Mouse (Mus musculus): Measurements from ENCODE around the gene Tnfrsf11a. TPM values are rescaled to one million over a fixed set of nuclear protein-coding genes. Genes with fewer than 3 reads are reported as not detected.
"Not testable (repeated sequence)": the region's sequence is repeated elsewhere in the genome, so short reads cannot be mapped to it uniquely, and the experiment has no call there.

Gene Tnfrsf11a
- polyA plus RNA-seq, 1 experiment from 2014 or later: 0.30 TPM

GRCm38 (mm10) chr1:105794670-105795069, 14.2 kb downstream of the Tnfrsf11a start:
- H3K9me3 ChIP-seq (replicated peaks): no peaks in the 10 kb centered on the region
- ATAC-seq (ENCODE audit: low FRiP score): no peak
- H3K9ac ChIP-seq: no peak overlapping the region
- H3K4me1 ChIP-seq: no peaks in the 10 kb centered on the region
- no peak overlapping the region for H3K4me2 ChIP-seq (replicated peaks)
- H3K27ac ChIP-seq: no peak overlapping the region
- H3K27me3 ChIP-seq: no peaks in the 10 kb centered on the region
- H3K36me3 ChIP-seq: no peaks in the 10 kb centered on the region
- 84% methylated on average over 6 of the region's 6 CpGs for WGBS
- H3K4me3 ChIP-seq: no peak overlapping the region

GRCm38 (mm10) chr1:105795705-105796104, 15.2 kb downstream of the Tnfrsf11a start:
- no peak for ATAC-seq (ENCODE audit: low FRiP score)
- no peak overlapping the region for H3K9ac ChIP-seq
- 93% methylated on average over 4 of the region's 4 CpGs for WGBS
- no peaks in the 10 kb centered on the region for H3K36me3 ChIP-seq
- H3K4me2 ChIP-seq (replicated peaks): no peak overlapping the region
- no peaks in the 10 kb centered on the region for H3K27me3 ChIP-seq
- no peak overlapping the region for H3K27ac ChIP-seq
- H3K4me1 ChIP-seq: no peaks in the 10 kb centered on the region
- H3K9me3 ChIP-seq (replicated peaks): no peaks in the 10 kb centered on the region
- no peak overlapping the region for H3K4me3 ChIP-seq

DNA sequence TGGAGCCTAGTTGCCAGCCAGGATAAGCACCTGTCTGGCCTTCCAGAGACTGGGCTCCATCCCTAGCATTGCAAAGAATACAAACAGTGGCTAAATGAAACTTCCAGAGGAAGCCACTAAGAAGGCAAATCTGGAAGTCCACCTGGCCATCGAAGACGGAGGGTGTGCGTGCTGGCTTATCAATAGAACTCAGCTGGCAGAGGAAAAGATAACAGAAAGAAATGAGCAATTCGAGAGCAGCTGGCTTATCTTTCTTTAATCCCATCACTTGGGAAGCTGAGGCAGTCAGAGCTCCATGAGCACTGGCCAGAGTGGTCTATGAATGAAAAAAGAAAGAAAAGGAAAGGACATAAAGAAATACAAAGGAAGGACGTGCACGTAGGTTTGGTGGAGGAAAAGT, 20.1 kb downstream of the Tnfrsf11a start:
- H3K4me3 ChIP-seq: no peak overlapping the region
- H3K9me3 ChIP-seq (replicated peaks): no peaks in the 10 kb centered on the region
- H3K9ac ChIP-seq: no peak overlapping the region
- ATAC-seq (ENCODE audit: low FRiP score): no peak
- H3K4me1 ChIP-seq: no peaks in the 10 kb centered on the region
- 86% methylated on average over 6 of the region's 6 CpGs for whole genome bisulfite sequencing
- H3K27ac ChIP-seq: no peak overlapping the region
- H3K4me2 ChIP-seq (replicated peaks): no peak overlapping the region
- no peaks in the 10 kb centered on the region for H3K27me3 ChIP-seq
- H3K36me3 ChIP-seq: no peaks in the 10 kb centered on the region

DNA sequence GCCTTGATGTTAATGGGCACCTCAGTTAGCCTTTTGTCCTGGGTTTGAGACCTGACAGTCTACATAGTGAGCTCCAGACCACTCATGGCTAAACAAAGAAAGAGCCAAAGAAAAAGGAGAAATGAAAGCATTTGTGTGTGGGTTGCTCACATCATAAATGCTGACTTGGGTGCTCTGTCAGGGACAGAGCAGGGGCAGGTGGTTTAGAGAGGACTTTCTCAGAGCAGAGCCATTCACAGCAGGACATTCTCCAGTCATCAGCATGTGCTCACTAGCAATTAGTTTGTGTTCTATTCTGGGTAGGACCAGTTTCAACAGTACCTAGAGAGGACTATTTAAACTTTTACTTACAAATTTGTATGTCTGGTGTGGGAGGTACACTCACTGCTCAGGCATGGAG, 20.7 kb downstream of the Tnfrsf11a start:
- Histone ChIP-seq H3K4me3 (no peak overlapping the region), H3K27me3 (no peaks in the 10 kb centered on the region), H3K36me3 (no peaks in the 10 kb centered on the region), H3K27ac (no peak overlapping the region), H3K9me3 (replicated peaks) (no peaks in the 10 kb centered on the region), H3K9ac (no peak overlapping the region), H3K4me1 (no peaks in the 10 kb centered on the region), H3K4me2 (replicated peaks) (no peak overlapping the region)
- ATAC-seq (ENCODE audit: low FRiP score): no peak

- ATAC-seq (ENCODE audit: low FRiP score): no peak
- 74% methylated on average over 6 of the region's 6 CpGs for WGBS
- H3K9me3 ChIP-seq (replicated peaks): no peaks in the 10 kb centered on the region
These were observed 22.4 kb downstream of the Tnfrsf11a start for GRCm38 (mm10) chr1:105802941-105803340.

DNA sequence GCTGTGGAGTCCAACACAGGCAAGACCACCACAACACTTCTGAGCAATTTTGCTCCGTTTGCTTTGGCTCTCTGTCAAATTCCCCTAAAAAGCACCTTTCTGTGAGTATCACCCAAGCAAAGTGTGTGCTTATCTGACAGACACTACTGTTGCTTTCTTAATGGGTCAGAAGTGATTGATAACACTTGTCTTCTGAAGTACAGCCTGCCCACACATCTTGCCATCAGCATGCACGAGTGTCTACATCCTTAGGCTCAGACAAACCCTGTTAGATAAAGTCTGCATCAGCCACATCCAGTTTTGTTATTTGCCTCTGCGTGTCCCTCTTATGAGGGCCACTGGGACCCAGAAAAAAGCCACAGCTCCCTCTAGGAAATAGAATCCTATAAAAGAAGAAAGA, 23.8 kb downstream of the Tnfrsf11a start:
- WGBS: 83% methylated on average over 3 of the region's 3 CpGs
- Histone ChIP-seq H3K36me3 (no peaks in the 10 kb centered on the region), H3K27ac (no peak overlapping the region), H3K4me3 (no peak overlapping the region), H3K4me1 (no peaks in the 10 kb centered on the region), H3K9me3 (replicated peaks) (no peaks in the 10 kb centered on the region), H3K9ac (no peak overlapping the region), H3K27me3 (no peaks in the 10 kb centered on the region), H3K4me2 (replicated peaks) (no peak overlapping the region)
- ATAC-seq (ENCODE audit: low FRiP score): no peak

More at GRCm38 (mm10) chr1:105802941-105803340, 22.4 kb downstream of the Tnfrsf11a start:
- Histone ChIP-seq H3K36me3 (no peaks in the 10 kb centered on the region), H3K4me1 (no peaks in the 10 kb centered on the region), H3K4me2 (replicated peaks) (no peak overlapping the region), H3K9ac (no peak overlapping the region), H3K27ac (no peak overlapping the region), H3K27me3 (no peaks in the 10 kb centered on the region), H3K4me3 (no peak overlapping the region)

GRCm38 (mm10) chr1:105805565-105805964, 25.0 kb downstream of the Tnfrsf11a start:
- Histone ChIP-seq H3K4me1 (no peaks in the 10 kb centered on the region), H3K9ac (no peak overlapping the region), H3K4me3 (no peak overlapping the region), H3K9me3 (replicated peaks) (no peaks in the 10 kb centered on the region), H3K27me3 (no peaks in the 10 kb centered on the region), H3K27ac (no peak overlapping the region), H3K36me3 (no peaks in the 10 kb centered on the region), H3K4me2 (replicated peaks) (no peak overlapping the region)
- ATAC-seq (ENCODE audit: low FRiP score): no peak
- 95% methylated on average over 4 of the region's 4 CpGs for WGBS

- no peaks in the 10 kb centered on the region for H3K4me1 ChIP-seq
- H3K9ac ChIP-seq: no peak overlapping the region
- no peak for ATAC-seq (ENCODE audit: low FRiP score)
- no peak overlapping the region for H3K4me2 ChIP-seq (replicated peaks)
- WGBS: 90% methylated on average over 10 of the region's 10 CpGs
- H3K9me3 ChIP-seq (replicated peaks): no peaks in the 10 kb centered on the region
- no peaks in the 10 kb centered on the region for H3K36me3 ChIP-seq
- no peak overlapping the region for H3K4me3 ChIP-seq
- H3K27me3 ChIP-seq: no peaks in the 10 kb centered on the region
- no peak overlapping the region for H3K27ac ChIP-seq
These were observed 26.7 kb downstream of the Tnfrsf11a start for GRCm38 (mm10) chr1:105807028-105807722.

- ATAC-seq (ENCODE audit: low FRiP score); H3K9me3 ChIP-seq (replicated peaks); H3K4me2 ChIP-seq (replicated peaks); H3K4me1 ChIP-seq; H3K27me3 ChIP-seq; H3K27ac ChIP-seq; H3K4me3 ChIP-seq; H3K36me3 ChIP-seq; H3K9ac ChIP-seq: not testable (repeated sequence)
These were observed 31.5 kb downstream of the Tnfrsf11a start for GRCm38 (mm10) chr1:105812027-105812426.

GRCm38 (mm10) chr1:105812960-105813708, 32.6 kb downstream of the Tnfrsf11a start:
- no peak overlapping the region for H3K4me2 ChIP-seq (replicated peaks)
- no peaks in the 10 kb centered on the region; the same call in 1 of the 2 replicates for H3K4me1 ChIP-seq
- WGBS: 76% methylated on average over 20 of the region's 20 CpGs
- no peaks in the 10 kb centered on the region for H3K9me3 ChIP-seq (replicated peaks)
- H3K4me3 ChIP-seq: no peak overlapping the region
- ATAC-seq (ENCODE audit: low FRiP score): no peak
- no peaks in the 10 kb centered on the region for H3K36me3 ChIP-seq
- no peaks in the 10 kb centered on the region for H3K27me3 ChIP-seq
- H3K9ac ChIP-seq: no peak overlapping the region
- no peak overlapping the region for H3K27ac ChIP-seq

DNA sequence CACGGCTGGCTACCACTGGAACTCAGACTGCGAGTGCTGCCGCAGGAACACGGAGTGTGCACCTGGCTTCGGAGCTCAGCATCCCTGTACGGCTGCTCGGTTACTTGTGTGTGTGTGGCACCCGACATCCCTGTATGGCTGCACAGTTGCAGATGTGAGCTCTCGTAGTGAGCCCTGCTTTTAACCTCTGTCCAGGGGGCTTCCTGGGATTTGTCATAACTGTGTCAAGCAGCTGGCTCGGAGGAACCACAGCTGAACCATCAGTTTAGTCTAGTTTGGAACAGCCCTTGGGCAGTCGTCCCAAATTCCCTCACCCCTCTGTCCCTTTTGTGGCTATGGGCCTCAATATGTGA, 33.2 kb downstream of the Tnfrsf11a start:
- H3K4me3 ChIP-seq: no peak overlapping the region
- WGBS: 71% methylated on average over 11 of the region's 11 CpGs
- no peaks in the 10 kb centered on the region for H3K9me3 ChIP-seq (replicated peaks)
- no peaks in the 10 kb centered on the region for H3K36me3 ChIP-seq
- H3K4me1 ChIP-seq: no peaks in the 10 kb centered on the region; the same call in 1 of the 2 replicates
- H3K4me2 ChIP-seq (replicated peaks): no peak overlapping the region
- no peak for ATAC-seq (ENCODE audit: low FRiP score)
- no peaks in the 10 kb centered on the region for H3K27me3 ChIP-seq
- H3K27ac ChIP-seq: no peak overlapping the region
- H3K9ac ChIP-seq: no peak overlapping the region

DNA sequence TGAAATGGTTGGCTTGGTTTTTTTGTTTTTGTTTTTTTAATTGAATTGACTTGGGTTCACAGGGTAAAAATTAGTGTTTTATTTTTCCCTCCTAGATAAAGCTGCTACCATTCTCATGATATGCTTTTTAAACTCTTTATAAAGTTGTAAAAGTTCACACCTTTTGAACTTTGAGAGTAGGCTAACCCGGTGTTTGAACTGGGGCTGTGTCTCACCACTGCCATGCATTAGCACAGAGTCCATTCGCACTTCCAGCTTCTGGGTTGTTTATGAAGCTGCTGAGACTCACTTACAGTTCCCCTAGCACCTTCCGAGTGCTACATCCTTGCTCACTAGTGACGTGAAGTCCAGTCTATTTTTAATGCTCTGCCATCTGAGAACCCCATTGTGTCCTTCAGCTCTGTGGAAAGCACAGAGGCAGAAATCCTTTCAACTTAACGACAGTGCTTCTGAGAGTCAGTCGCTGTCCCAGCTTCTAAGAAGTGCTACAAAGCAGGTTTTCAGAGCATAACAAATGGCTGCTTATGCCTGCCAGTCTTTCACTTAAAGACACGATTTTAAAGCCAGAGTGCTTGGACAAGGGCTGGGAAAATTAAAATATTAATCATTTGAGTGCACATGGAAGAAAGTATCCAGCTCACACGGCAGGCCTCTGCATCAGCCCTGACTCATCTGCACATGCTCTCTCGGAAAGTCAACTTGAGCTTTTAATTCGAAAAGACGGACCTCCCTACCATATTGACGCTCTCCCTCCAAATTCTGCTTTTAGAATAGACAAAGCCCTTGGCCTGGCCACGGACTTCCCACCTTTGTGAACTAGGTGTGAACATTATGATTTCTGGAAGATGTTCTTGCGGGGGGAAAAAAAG, 34.1 kb downstream of the Tnfrsf11a start:
- Histone ChIP-seq H3K9me3 (replicated peaks) (no peaks in the 10 kb centered on the region), H3K4me1 (peaks cover under 1% of the 10 kb centered on the region; the same call in 1 of the 2 replicates), H3K36me3 (no peaks in the 10 kb centered on the region), H3K4me2 (replicated peaks) (no peak overlapping the region), H3K9ac (no peak overlapping the region), H3K27ac (no peak overlapping the region), H3K4me3 (no peak overlapping the region), H3K27me3 (no peaks in the 10 kb centered on the region)
- 52% methylated on average over 14 of the region's 14 CpGs for WGBS
- no peak for ATAC-seq (ENCODE audit: low FRiP score)
